Mouse (Mus musculus): ENCODE results near the gene Mterf4.

Gene Mterf4

GRCm38 (mm10) chr1:93267207-93267606 lies 38.5 kb downstream of the Mterf4 start:
- no peak for DNase-seq (ENCODE audit: extremely low spot score)

- DNase-seq (ENCODE audit: extremely low spot score), result no peak
These were observed 48.2 kb downstream of the Mterf4 start for GRCm38 (mm10) chr1:93257560-93257959.

GRCm38 (mm10) chr1:93255761-93256160 lies 50.0 kb downstream of the Mterf4 start:
- no peak for DNase-seq (ENCODE audit: extremely low spot score)

DNA sequence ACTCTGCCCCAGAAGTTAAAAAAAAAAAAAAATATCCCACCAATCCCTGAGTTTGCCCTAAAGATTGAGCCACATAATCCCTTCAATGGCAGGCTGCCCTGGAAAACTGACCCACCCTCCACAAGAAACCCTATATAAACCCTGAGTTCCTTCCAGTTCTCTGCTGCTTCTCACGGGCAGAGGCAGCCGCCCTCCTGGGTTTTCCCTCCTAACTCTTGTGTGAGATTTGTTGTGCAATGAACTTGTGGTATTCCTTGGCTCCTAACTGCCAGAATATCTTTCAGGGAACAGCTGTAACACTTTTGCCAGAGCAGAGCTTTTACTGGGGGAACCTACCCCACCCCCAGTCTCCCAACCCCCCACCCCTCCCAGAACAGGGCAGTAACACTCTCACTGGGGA lies 53.1 kb downstream of the Mterf4 start:
- no peak for DNase-seq (ENCODE audit: extremely low spot score)

Measured in embryo, embryonic 9.5 days (tissue).